Mouse (Mus musculus) heart, embryonic 14.5 days (tissue): ENCODE measurements around the gene Stk39. TPM values are rescaled to one million over a fixed set of nuclear protein-coding genes. Genes with fewer than 3 reads are reported as not detected.
A peak's percentile ranks its signal among the peaks of the same experiment; 100 is the strongest.

Experiments
- ATAC-seq: fragments of 200-750 bp; cut with Nextera tagmentation; 2 replicates; pipeline ENCODE4 v1.8.0; 2017; ENCODE audit warnings: low read depth, moderate TSS enrichment; ENCODE audit not compliant: insufficient number of reproducible peaks, insufficient read depth, low FRiP score
- H3K27ac ChIP-seq, 2 experiments: fragments of 200-500 bp in 1 of 2; fragments of 300-500 bp in 1 of 2; sonication (generic) in 1 of 2; replicated peaks in 1 of 2; 2 replicates each; pipeline ENCODE4 v1.5.1; 2012 to 2014; ENCODE audit warnings: low read depth in 2 of 2, low read length in 2 of 2, control low read depth in 1 of 2, mild to moderate bottlenecking in 1 of 2, mixed read lengths in 1 of 2; ENCODE audit not compliant: control insufficient read depth in 1 of 2, insufficient read depth in 1 of 2
- H3K27me3 ChIP-seq: fragments of 300-500 bp; sonication (generic); 2 replicates; pipeline ENCODE4 v1.6.1; 2014; ENCODE audit warnings: mild to moderate bottlenecking, low read length, control low read depth; ENCODE audit not compliant: control insufficient read depth, insufficient read depth
- H3K36me3 ChIP-seq: fragments of 300-500 bp; sonication (generic); 2 replicates; pipeline ENCODE4 v1.6.1; 2014; ENCODE audit warnings: mild to moderate bottlenecking, control low read depth, low read length, mixed read lengths; ENCODE audit not compliant: control insufficient read depth, insufficient read depth
- H3K4me1 ChIP-seq, 2 experiments: fragments of 200-500 bp in 1 of 2; fragments of 300-500 bp in 1 of 2; sonication (generic) in 1 of 2; 2 replicates each; pipeline ENCODE4 v1.6.1; 2012 to 2014; ENCODE audit warnings: low read length in 2 of 2, control low read depth in 1 of 2, mixed read lengths in 1 of 2; ENCODE audit not compliant: control insufficient read depth in 2 of 2, insufficient read depth in 2 of 2
- H3K4me2 ChIP-seq: fragments of 300-500 bp; sonication (generic); 2 replicates; pipeline ENCODE4 v1.6.1; 2014; ENCODE audit warnings: mild to moderate bottlenecking, low read length
- H3K4me3 ChIP-seq, 2 experiments: fragments of 200-500 bp in 1 of 2; fragments of 300-500 bp in 1 of 2; sonication (generic) in 1 of 2; 2 replicates each; pipeline ENCODE4 v1.5.1; 2012 to 2014; ENCODE audit warnings: low read length in 2 of 2, mild to moderate bottlenecking in 2 of 2, control low read depth in 1 of 2, low read depth in 1 of 2, moderate library complexity in 1 of 2; ENCODE audit not compliant: control insufficient read depth in 1 of 2, insufficient read depth in 1 of 2
- H3K9ac ChIP-seq: fragments of 300-500 bp; sonication (generic); 2 replicates; pipeline ENCODE4 v1.6.1; 2014; ENCODE audit warnings: mild to moderate bottlenecking, low read length
- H3K9me3 ChIP-seq: fragments of 300-500 bp; sonication (generic); 2 replicates; pipeline ENCODE4 v1.6.1; 2016; ENCODE audit warnings: low read length, control low read depth; ENCODE audit not compliant: control insufficient read depth
- WGBS: fragments of 180-500 bp; shearing (Covaris S2); extraction: QIAGEN DNeasy Blood & Tissue Kit; methylation state at CpG from one replicate; pipeline ENCODE4 v1.1.7; 2014; 5-methylcytosine and 5-hydroxymethylcytosine counted together
- polyA plus RNA-seq: library from polyadenylated mRNA; unstranded; fragments of >200 nt; fragmentation: Nextera tagmentation; extraction: Ambion mirVana; gene quantifications from 2 replicates; pipeline ENCODE4 v1.2.1, GENCODE M21; 2014

Gene Stk39
- polyA plus RNA-seq, 1 experiment from 2014 or later = 90.8 TPM

DNA sequence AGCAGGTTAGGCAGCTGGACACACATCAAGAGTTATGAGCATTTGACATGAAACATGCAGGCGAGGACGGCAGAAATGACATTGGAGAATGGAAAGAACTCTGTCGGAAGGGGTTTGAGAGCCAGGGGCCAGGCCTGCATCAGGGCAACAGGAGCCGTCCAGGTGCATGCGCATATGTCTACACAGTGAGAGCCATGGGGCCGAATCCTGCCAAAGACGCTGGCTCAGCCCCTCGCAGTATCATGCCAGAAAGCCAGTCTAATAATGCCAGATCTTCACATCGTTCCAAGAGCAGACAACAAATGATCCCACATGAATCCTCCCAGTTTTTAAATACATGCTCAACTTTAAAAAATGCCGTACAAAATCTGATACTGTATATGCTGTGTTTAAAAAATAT, 7.8 kb upstream of the Stk39 start:
- WGBS = 84% methylated on average over 10 of the region's 10 CpGs
- ATAC-seq = no peak
- H3K27me3 ChIP-seq = no peaks in the 10 kb centered on the region

DNA sequence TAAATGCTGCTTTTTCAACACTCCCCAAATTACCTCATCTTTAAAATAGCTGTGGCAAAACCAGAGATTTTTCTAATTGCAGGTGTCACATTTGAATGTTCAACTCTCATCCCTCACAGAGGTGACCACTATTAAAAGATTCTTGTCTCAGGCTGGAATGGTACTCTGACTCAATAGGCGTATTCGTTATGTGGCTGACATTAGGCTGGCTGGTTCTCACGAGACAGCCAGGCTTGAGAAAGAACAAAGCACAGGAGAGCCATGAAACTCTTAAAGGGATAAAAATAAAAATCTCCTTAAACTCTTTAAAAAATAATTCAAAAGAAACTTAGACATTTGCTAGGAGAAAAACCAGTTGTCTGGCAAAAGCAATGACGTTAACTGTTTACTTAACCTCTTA, 853 bp upstream of the Stk39 start:
- peak overlapping the region; percentile 84 for H3K4me2 ChIP-seq
- no peak for ATAC-seq
- no peaks in the 10 kb centered on the region; the same call in 1 of the 2 replicates for H3K36me3 ChIP-seq
- 52% methylated on average over 4 of the region's 4 CpGs for WGBS
- peak overlapping the region in 1 of 2 experiments; percentile 95; a peak in 2 of 4 replicates for H3K4me3 ChIP-seq
- no peaks in the 10 kb centered on the region for H3K27me3 ChIP-seq
- no peaks in the 10 kb centered on the region for H3K9me3 ChIP-seq
- peak overlapping the region in 1 of 2 experiments; percentile 97; a peak in 1 of 4 replicates for H3K27ac ChIP-seq
- H3K4me1 ChIP-seq = peaks cover 6 to 21% of the 10 kb centered on the region in 2 experiments
- H3K9ac ChIP-seq = peak overlapping the region; percentile 99

More for the DNA sequence above, 7.8 kb upstream of the Stk39 start:
- H3K36me3 ChIP-seq = no peaks in the 10 kb centered on the region
- no peak overlapping the region for H3K9ac ChIP-seq
- H3K27ac ChIP-seq = no peak overlapping the region
- no peak overlapping the region for H3K4me2 ChIP-seq
- H3K4me1 ChIP-seq = no peaks in the 10 kb centered on the region
- H3K4me3 ChIP-seq = no peak overlapping the region
- no peaks in the 10 kb centered on the region for H3K9me3 ChIP-seq

DNA sequence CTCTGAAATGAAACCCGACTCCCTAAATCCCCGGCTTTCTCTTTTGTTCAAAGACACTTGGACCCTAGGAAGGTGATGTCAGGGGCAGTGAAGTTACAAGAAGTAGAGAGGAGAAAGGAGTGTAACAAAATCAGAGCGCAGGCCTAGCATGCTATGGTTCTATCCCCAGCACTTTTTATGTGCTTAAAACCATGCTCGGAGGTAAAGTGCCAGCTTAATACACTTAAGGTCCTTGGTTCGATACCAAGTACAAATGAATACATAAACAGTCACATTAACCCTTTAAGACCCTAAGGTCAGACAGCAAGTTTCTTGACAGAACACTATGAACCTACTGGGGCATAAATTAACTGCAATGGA, 463 bp upstream of the Stk39 start:
- Histone ChIP-seq H3K9ac (peak overlapping the region; percentile 99), H3K36me3 (no peaks in the 10 kb centered on the region; the same call in 1 of the 2 replicates), H3K4me1 (peaks cover 9 to 24% of the 10 kb centered on the region in 2 experiments), H3K27me3 (no peaks in the 10 kb centered on the region), H3K9me3 (no peaks in the 10 kb centered on the region), H3K4me3 (peak overlapping the region; percentile 73 to 95), H3K27ac (peak overlapping the region; percentile 74 to 97), H3K4me2 (peak overlapping the region; percentile 84)
- no peak for ATAC-seq
- 4% methylated on average over 5 of the region's 5 CpGs for WGBS

GRCm38 (mm10) chr2:68470891-68471758, 943 bp downstream of the Stk39 start:
- Histone ChIP-seq H3K4me2 (peak overlapping the region; percentile 84), H3K4me3 (peak overlapping the region; percentile 73 to 95), H3K36me3 (no peaks in the 10 kb centered on the region; the same call in 1 of the 2 replicates), H3K27me3 (no peaks in the 10 kb centered on the region), H3K4me1 (peaks cover 21 to 38% of the 10 kb centered on the region in 2 experiments), H3K9ac (peak overlapping the region; percentile 99), H3K9me3 (no peaks in the 10 kb centered on the region), H3K27ac (peak overlapping the region; percentile 74 to 97)
- under 1% methylated on average over 84 of the region's 87 CpGs for WGBS
- ATAC-seq = peak; percentile 49

DNA sequence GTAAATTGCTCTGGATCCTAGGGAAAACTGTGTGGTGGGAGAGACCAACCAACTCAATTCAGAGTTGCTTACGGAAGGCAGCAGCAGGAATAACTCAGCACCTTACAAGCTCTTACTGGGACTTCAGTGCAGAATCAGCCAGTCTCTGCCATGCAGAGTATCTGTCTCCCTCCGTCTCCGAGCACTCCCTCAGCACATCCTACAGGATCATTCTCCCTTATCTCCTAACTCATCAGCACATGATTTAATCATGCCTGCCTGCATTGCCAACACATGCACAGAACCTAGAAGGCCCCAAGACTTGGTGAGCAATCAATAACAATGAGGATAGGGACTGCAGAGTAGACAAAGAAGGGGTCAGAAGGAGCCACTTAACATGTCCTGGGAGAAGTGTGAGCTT, 2.6 kb downstream of the Stk39 start:
- Histone ChIP-seq H3K4me3 (peak overlapping the region; percentile 3 to 17; a peak in 2 of 4 replicates), H3K9me3 (no peaks in the 10 kb centered on the region), H3K4me1 (peaks cover 33 to 53% of the 10 kb centered on the region in 2 experiments), H3K27me3 (no peaks in the 10 kb centered on the region), H3K4me2 (peak overlapping the region; percentile 84), H3K36me3 (no peaks in the 10 kb centered on the region; the same call in 1 of the 2 replicates), H3K9ac (peak overlapping the region; percentile 39), H3K27ac (peak overlapping the region in 1 of 2 experiments; percentile 17; a peak in 2 of 4 replicates)
- 52% methylated on average over 3 of the region's 3 CpGs for WGBS
- ATAC-seq = no peak

DNA sequence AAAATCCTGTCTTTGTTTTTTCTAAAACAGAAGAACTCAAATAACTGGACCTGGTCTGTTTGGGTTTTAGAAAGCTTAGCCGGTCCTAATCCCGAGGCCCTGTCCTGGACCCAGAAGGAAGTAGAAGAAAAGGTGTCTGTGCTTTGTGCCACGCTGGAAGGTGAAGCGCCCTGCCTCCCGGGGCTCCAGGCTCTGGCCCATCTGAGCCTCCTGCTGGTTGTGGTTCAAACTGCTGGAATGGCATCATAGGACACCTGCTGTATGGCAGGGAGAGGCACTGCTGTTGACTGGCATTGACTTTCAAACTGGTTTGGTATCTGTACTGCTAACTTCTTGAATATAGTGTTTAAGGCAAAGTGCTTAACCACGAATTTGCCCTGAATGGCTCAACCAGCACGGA, 3.4 kb downstream of the Stk39 start:
- Histone ChIP-seq H3K9me3 (no peaks in the 10 kb centered on the region), H3K27ac (peak overlapping the region; percentile 6 to 19; a peak in 1 of 4 replicates), H3K4me3 (0 out of 4 replicates have a peak overlapping the region, but pooled peaks of 1 of the 2 experiments have one; percentile 17), H3K4me1 (peaks cover 40 to 61% of the 10 kb centered on the region in 2 experiments), H3K27me3 (no peaks in the 10 kb centered on the region), H3K9ac (peak overlapping the region; percentile 39), H3K36me3 (no peaks in the 10 kb centered on the region; the same call in 1 of the 2 replicates), H3K4me2 (peak overlapping the region; percentile 84)
- WGBS = 28% methylated on average over 7 of the region's 7 CpGs
- no peak for ATAC-seq

DNA sequence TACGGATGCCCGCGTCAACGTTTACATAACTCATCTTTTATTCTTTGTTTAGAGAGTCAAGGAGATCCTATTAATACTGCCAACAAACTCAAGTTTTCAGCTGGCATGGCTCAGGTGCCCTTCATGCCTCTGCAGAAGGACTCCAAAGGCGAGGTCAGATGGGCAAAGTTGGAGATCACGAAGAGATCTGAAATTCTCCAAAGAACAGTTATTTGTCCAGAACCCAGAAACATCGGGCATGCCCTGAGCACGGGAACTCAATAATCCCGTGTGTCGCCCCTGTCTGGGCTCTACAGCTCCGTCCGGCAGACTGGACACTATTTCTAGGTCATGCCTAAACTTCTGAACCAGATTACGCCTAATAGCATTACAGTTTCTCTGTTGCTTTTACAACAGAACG, 3.8 kb downstream of the Stk39 start:
- Histone ChIP-seq H3K4me3 (no peak overlapping the region), H3K27ac (peak overlapping the region; percentile 6 to 19; a peak in 2 of 4 replicates), H3K9ac (peak overlapping the region; percentile 39), H3K27me3 (no peaks in the 10 kb centered on the region), H3K4me2 (peak overlapping the region; percentile 84), H3K9me3 (no peaks in the 10 kb centered on the region), H3K4me1 (peaks cover 42 to 64% of the 10 kb centered on the region in 2 experiments), H3K36me3 (no peaks in the 10 kb centered on the region; the same call in 1 of the 2 replicates)
- 77% methylated on average over 14 of the region's 14 CpGs for WGBS
- no peak for ATAC-seq
